Mouse (Mus musculus) cortical plate, adult 2 months (tissue): ENCODE results near the gene B4galt7.

ENCODE experiments used
- CTCF ChIP-seq: fragments of 200-500 bp; IDR thresholded peaks from 2 replicates; pipeline ENCODE4 v1.5.1; 2011; ENCODE audit warnings: mild to moderate bottlenecking, control low read depth, low read length; ENCODE audit not compliant: insufficient read depth; ENCODE audit errors: extremely low read depth
- POLR2A ChIP-seq: fragments of 200-500 bp; IDR thresholded peaks from 2 replicates; pipeline ENCODE4 v1.6.1; 2011; ENCODE audit warnings: mild to moderate bottlenecking, low read length, control low read depth; ENCODE audit not compliant: insufficient read depth; ENCODE audit errors: extremely low read depth

DNA sequence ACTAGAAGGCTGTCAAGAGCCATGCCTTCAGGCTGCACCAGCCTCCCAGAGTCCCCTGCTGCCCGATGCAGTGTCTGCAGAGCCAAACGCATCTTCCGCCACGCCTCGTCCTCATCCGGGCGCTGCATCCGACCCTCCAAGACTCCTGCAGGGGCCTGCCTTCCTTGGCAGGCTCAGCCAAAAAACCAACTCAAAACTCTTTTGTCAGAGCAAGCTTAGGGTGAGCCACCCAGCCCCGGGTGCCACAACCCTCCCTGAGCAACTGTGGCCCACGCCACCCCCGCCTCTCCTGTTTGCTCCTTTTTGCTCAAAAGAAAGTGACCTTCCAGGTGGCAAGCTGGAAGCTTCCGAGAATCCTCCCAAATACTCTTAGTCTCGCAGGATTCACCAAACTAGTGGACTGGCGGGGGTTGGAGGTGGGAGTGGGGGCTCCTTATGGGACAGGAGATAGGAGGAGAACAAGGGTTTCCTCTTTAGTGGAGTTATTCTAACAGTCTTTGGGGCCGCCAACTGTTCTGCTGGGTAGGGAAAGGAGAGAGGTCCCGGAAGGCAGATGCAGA lies 29.9 kb upstream of the B4galt7 start:
- TF ChIP-seq CTCF = no peak
- TF ChIP-seq POLR2A = no peak
